Mouse (Mus musculus): Measurements from ENCODE around the gene Arhgef18. TPM values are rescaled to one million over a fixed set of nuclear protein-coding genes. Genes with fewer than 3 reads are reported as not detected.

The Arhgef18 gene
- total RNA-seq, 2 experiments from 2014 or later = 24.7 to 29.1 TPM

DNA sequence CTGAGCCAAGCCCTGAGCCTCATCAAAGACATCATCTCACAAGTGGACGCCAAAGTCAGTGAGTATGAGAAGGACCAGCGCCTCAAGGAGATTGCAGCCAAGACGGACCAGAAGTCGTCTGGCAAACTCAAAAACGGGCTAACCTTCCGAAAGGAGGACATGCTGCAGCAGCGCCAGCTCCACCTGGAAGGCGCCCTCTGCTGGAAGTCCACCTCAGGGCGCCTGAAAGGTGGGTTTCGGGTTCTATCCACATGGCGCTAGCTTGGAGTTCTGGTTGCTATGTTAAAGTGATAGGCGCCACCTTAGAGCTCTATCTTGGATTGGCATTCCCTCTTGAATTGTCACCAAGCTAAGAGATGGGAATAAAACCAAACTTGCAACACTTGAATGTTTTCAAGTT lies 46.7 kb downstream of the Arhgef18 start:
- peak; percentile 36; the same call in 1 of the 2 replicates for ATAC-seq (replicated peaks; ENCODE audit: poor library complexity, severe bottlenecking)

GRCm38 (mm10) chr8:3449226-3449625 lies 56.4 kb downstream of the Arhgef18 start:
- ATAC-seq (replicated peaks; ENCODE audit: poor library complexity, severe bottlenecking) = no peak

GRCm38 (mm10) chr8:3450670-3451069 lies 57.9 kb downstream of the Arhgef18 start:
- peak; percentile 65 for ATAC-seq (replicated peaks; ENCODE audit: poor library complexity, severe bottlenecking)

GRCm38 (mm10) chr8:3451992-3452391 lies 59.2 kb downstream of the Arhgef18 start:
- no peak for ATAC-seq (replicated peaks; ENCODE audit: poor library complexity, severe bottlenecking)

DNA sequence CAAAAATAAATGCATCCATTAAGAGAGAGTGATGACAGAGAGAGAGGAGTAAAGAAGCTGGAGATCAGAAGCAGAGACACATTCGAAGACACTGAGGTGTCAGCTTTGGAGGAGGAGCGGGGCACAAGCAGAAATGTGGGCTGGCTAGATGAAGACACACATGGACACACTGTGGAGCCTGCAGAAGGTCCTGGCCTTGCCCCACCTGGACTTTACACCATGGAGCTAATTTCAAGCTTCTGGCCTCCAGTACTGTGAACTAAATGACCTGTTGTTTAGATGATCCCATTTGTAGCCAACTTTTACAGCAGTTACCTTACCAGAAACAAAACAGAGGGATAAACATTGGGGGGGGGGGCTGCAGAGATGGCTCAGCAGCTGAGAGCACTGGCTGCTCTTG lies 70.4 kb downstream of the Arhgef18 start:
- no peak for ATAC-seq (replicated peaks; ENCODE audit: poor library complexity, severe bottlenecking)

DNA sequence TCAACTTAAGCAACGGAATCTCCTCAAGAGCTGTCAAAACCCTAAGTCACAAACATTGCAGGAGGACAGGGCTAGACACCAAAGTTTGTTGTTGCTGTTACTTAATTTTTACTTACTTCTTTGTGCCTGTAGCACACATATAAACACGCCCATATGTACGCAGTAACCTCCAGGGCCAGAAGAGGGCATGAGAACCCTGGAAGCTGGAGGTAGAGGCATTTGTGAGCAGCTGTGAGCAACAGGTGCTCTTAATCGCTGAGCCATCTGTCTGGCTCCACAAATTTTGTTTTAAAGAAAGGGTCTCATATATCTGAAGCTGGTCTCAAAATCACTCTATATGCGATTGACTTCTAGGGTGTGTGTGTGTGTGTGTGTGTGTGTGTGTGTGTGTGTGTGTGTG lies 71.5 kb downstream of the Arhgef18 start:
- ATAC-seq (replicated peaks; ENCODE audit: poor library complexity, severe bottlenecking) = peak; percentile 28

DNA sequence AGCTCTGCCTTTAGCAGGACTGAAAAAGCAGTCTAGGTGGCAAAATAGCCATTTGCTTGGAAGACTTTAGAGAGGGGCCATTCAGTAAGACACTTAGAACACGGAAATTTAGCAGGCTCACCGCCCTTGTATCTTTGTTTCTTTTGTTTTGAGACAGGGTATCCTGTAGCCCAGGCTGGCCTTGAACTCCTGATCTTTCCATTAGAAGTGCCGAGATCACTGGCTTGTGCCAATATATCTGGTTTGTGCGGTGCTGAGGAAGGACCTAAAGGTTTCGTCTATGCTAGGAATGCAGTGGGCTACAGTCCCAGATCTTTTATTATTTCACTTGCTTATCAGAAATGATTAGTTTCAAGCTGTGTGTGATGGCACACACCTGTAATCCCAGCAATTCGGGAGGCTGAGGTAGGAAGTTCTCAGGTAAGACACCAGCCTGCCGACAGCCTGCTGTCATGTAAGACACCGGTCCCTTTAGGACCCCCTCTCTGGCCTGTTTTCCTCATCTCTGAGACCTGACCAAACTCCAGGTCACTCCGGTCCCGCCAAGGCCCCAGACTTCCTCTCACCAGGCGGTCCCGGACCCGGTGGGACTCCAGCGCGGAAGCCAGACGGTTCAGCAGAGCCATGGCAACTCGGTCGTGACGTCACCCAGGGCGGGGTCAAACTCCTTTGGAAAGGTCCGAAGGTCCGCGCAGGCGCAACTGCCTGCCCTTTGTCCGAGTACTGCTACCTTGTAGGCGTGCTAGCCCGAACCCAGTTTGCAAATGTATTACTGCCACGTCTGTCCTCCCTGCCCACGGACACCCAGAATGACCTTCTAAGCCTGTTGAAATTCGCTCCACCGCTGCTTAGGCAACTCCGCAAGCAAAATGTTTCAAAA lies 74.4 kb downstream of the Arhgef18 start, which contains the start of gene Pex11g:
Gene Pex11g, minus strand, starts transcription at position 675 of the 880 bp plus-strand sequence.
- peak; percentile 92 for ATAC-seq (replicated peaks; ENCODE audit: poor library complexity, severe bottlenecking)

DNA sequence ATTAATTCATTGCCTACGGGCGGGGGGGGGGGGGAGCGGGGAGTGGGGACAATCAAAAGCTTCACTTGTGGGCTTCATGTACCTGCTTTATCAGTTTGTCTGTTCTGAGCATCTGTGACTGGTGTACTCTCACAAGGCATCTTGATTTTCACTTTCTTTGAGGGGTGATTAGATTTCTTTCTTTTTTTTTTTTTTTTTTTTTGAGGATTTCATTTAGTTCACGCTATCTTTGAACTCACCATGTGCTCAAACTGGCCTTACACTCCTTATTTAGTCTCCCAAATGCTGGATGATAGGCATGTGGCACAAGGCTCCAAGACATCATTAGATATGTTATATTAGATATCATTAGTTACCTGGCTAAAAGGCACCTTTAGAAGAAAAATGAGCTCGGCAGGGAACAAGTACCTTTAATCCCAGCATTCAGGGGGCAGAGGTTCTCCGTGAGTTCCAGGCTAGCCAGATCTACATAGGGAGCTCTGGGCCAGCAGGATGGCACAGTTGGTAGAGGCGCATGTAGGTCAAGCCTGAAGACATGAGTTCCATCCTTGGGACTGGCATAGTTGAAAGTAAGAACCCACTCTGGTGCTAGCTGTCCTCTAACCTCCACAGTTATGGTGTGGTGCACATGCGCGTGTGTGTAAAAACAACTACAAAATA lies 75.2 kb downstream of the Arhgef18 start:
- no peak for ATAC-seq (replicated peaks; ENCODE audit: poor library complexity, severe bottlenecking)

DNA sequence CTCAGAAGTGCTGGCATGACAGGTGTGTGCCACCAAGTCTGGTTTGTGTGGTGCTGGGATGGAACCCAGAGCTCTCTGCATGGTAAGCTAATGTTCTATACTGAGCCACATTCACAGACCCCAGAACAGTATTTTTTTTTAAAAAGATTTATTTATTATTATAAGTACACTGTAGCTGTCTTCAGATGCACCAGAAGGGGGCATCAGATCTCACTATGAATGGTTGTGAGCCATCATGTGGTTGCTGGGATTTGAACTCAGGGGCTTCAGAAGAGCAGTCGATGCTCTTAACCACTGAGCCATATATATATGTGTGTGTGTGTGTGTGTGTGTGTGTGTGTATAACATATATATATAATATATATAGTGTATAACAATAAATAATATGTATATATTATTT lies 76.0 kb downstream of the Arhgef18 start:
- ATAC-seq (replicated peaks; ENCODE audit: poor library complexity, severe bottlenecking) = no peak

GRCm38 (mm10) chr8:3470562-3470961 lies 77.8 kb downstream of the Arhgef18 start, which contains the start of gene Tex45:
Gene Tex45 (plus strand): TSS chr8:3470862.
- no peak for ATAC-seq (replicated peaks; ENCODE audit: poor library complexity, severe bottlenecking)

GRCm38 (mm10) chr8:3475715-3476429 lies 83.1 kb downstream of the Arhgef18 start:
- peak; percentile 53 for ATAC-seq (replicated peaks; ENCODE audit: poor library complexity, severe bottlenecking)

DNA sequence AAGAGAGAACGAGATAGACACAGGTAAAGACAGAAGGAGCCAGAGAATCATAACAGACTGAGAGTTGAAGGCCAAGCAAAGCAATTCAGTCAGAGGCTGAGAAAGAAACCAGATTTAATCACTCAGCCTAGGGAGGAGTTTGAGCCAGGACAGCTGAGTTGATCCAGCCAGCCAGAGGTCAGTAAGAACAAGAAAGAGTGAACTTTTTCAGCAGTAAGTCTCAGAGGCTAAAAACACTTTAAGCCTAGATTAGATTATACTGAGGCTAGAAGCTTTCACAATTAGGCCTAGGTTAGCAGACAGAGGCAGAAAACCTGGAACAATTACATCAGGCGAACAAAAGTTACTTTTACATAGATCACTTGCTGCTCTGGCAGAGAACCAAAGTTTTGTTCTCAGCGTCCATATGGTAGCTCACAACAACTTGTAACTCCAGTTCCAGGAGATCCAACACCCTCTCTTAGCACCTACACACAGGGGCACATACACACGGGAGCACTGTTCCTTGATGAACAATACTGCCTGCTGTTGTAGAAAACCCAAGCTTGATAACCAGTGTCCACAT lies 87.5 kb downstream of the Arhgef18 start:
- no peak for ATAC-seq (replicated peaks; ENCODE audit: poor library complexity, severe bottlenecking)

DNA sequence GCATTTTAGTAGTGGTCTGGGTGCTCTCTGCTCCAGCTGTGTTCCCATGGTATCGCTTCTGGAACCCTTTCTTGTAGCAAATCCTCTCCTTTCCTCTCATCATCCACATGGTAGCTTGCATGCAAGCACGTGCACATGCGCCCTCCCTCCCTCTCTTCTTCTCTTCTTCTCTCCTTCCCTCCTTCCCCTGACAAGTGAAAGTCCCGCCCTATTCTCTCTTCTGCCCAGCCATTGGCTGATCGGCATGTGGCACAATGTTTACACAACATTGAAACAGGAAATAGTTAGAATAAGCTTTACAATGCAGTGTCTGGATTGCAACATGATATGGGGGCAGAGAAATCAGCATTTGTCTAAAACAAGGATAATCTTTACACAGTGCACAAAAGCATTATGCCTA lies 88.8 kb downstream of the Arhgef18 start:
- ATAC-seq (replicated peaks; ENCODE audit: poor library complexity, severe bottlenecking) = peak; percentile 94

GRCm38 (mm10) chr8:3482240-3482740 lies 89.5 kb downstream of the Arhgef18 start:
- no peak for ATAC-seq (replicated peaks; ENCODE audit: poor library complexity, severe bottlenecking)

- ATAC-seq (replicated peaks; ENCODE audit: poor library complexity, severe bottlenecking) = no peak
These were observed 90.7 kb downstream of the Arhgef18 start for GRCm38 (mm10) chr8:3483546-3483945.

GRCm38 (mm10) chr8:3485192-3485591 lies 92.4 kb downstream of the Arhgef18 start:
- no peak for ATAC-seq (replicated peaks; ENCODE audit: poor library complexity, severe bottlenecking)

DNA sequence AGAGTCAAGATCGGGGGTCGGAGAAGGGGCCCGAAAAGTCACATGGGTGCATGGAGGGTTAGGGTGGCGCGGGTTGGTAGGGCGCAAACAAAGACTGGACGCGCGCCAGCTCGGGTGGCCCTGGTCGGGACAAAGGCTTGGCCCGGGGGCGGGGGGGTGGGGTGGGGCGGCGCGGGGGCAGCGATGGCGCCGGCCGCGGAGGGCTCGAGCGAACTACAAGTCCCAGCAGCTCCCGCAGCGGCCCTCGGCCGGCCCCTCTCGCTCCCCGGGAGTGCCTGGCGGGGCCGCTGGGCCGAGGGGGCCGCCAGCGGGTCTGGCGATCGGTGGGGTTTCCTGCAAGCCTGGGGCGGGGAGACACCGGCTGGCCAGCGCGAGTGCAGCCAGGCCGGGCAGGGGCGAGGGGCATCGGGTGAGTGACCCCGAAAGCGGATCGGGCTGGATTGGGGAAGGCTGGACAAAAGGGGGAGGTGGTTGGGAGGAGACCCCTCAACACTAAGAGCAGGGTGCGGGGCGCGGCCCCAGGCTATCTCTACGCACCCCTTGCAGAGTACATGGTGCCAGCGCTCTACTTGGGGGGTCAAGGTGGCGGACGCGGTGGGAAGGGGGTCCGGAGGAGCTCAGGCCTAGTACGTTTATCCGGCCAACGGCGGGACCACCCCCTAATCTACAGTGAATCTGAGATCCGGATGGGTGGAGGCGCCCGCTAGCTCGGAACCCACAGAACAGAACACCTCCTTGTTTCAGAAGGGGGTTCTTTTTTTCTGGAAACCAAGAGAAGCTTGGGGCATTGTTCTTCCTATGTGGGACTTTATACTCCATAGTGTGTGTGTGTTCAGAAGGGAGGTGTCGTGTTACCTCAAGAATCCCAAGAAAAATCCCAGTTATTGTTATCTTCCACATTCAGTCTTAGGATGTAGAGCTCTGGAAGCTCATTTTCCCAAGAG lies 100.4 kb downstream of the Arhgef18 start, which contains the start of gene Zfp358:
Gene Zfp358, plus strand, starts transcription at position 238 of the 944 bp plus-strand sequence.
- peak; percentile 90 for ATAC-seq (replicated peaks; ENCODE audit: poor library complexity, severe bottlenecking)

DNA sequence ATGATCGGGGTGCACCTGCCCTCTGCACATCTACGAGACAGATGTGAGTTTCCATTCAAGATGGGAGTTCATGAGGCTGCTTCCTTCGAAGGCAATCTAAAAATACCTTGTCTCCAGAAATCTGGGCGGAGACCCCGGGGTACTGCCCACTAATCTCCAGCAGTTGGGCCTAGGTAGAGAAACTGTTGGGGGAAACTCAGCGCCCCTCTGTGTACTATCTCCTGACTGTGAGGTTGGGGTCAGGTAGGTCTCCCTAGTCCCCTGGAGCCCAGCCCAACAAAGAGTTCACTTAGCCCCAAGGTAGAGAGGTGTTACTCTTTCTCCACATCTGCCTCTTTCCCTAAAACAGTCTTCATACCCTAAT lies 101.0 kb downstream of the Arhgef18 start:
- no peak for ATAC-seq (replicated peaks; ENCODE audit: poor library complexity, severe bottlenecking)

All from granulocyte monocyte progenitor cell, adult 5-6 weeks (primary cell).